Mouse (Mus musculus): Measurements from ENCODE around the gene Timp3. TPM values are rescaled to one million over a fixed set of nuclear protein-coding genes. Genes with fewer than 3 reads are reported as not detected.

Gene Timp3
- polyA plus RNA-seq, 1 experiment from 2014 or later = 42.3 TPM

Other genes starting within 250 kb of the Timp3 start
- gene Syn3, start 198.5 kb downstream of the Timp3 start, polyA plus RNA-seq (2016; fragmentation: Nextera tagmentation; extraction: Ambion mirVana) = 7.9 and 9.2 TPM in 2 replicates

Data from hindbrain, embryonic 12.5 days (tissue).